Mouse (Mus musculus) lung, embryonic 14.5 days (tissue): ENCODE measurements around the gene Ptpn7. TPM values are rescaled to one million over a fixed set of nuclear protein-coding genes. Genes with fewer than 3 reads are reported as not detected.

ENCODE experiments used
- ATAC-seq: fragments of 200-750 bp; cut with Nextera tagmentation; 2 replicates; pipeline ENCODE4 v1.8.0; 2017; ENCODE audit warnings: mild to moderate bottlenecking, moderate TSS enrichment, moderate library complexity; ENCODE audit not compliant: insufficient read depth
- DNase-seq: peaks from one replicate; pipeline ENCODE4 v3.0.0-alpha.2; 2015
- H3K27ac ChIP-seq: fragments of 300-500 bp; sonication (generic); 2 replicates; pipeline ENCODE4 v1.5.1; 2014; ENCODE audit warnings: low read depth, mild to moderate bottlenecking, moderate library complexity
- H3K27me3 ChIP-seq: fragments of 300-500 bp; sonication (generic); 2 replicates; pipeline ENCODE4 v1.6.1; 2014; ENCODE audit warnings: low read length, control low read depth; ENCODE audit not compliant: insufficient read depth
- H3K36me3 ChIP-seq: fragments of 300-500 bp; sonication (generic); 2 replicates; pipeline ENCODE4 v1.6.1; 2014; ENCODE audit warnings: control low read depth; ENCODE audit not compliant: insufficient read depth
- H3K4me1 ChIP-seq: fragments of 300-500 bp; sonication (generic); 2 replicates; pipeline ENCODE4 v1.6.1; 2014; ENCODE audit warnings: antibody characterized with exemption, control low read depth; ENCODE audit not compliant: insufficient read depth
- H3K4me2 ChIP-seq: fragments of 300-500 bp; sonication (generic); 2 replicates; pipeline ENCODE4 v1.6.1; 2014; ENCODE audit warnings: mild to moderate bottlenecking
- H3K4me3 ChIP-seq: fragments of 300-500 bp; sonication (generic); 2 replicates; pipeline ENCODE4 v1.5.1; 2014; ENCODE audit warnings: low read depth, low read length
- H3K9ac ChIP-seq: fragments of 300-500 bp; sonication (generic); 2 replicates; pipeline ENCODE4 v1.6.1; 2014
- H3K9me3 ChIP-seq: fragments of 300-500 bp; sonication (generic); 2 replicates; pipeline ENCODE4 v1.6.1; 2016; ENCODE audit warnings: low read depth, low read length, control low read depth
- CTCF ChIP-seq: IDR thresholded peaks from 2 replicates; pipeline ENCODE4 v1.5.1; 2016; ENCODE audit warnings: antibody characterized with exemption, low read depth
- WGBS: fragments of 180-500 bp; shearing (Covaris S2); extraction: QIAGEN DNeasy Blood & Tissue Kit; methylation state at CpG from one replicate; pipeline ENCODE4 v1.1.7; 2014; 5-methylcytosine and 5-hydroxymethylcytosine counted together
- polyA plus RNA-seq: library from polyadenylated mRNA; unstranded; fragments of >200 nt; fragmentation: Nextera tagmentation; extraction: Ambion mirVana; gene quantifications from 2 replicates; pipeline ENCODE4 v1.2.1, GENCODE M21; 2014

Gene Ptpn7
- polyA plus RNA-seq, 1 experiment from 2014 or later, result 2.3 TPM

DNA sequence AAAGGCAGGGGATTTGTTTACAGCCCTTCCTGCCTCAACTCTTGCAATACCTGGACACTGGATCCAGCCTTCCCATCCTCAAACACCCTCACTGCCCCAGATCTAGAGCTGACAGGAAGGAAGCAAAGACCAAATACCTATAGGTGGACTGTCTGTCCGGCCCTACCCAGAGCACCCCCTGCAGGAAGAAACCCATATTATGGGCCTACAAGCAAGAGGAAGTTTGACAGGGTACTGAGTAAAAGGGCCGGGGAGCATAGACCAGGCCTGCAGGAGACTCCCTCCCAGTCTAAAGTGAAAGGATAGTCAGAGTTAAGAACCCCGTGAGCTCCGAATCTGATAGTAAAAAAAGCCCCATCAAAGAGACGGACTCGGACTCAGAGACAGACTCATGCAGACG, 37.8 kb upstream of the Ptpn7 start:
- WGBS, result 56% methylated on average over 7 of the region's 7 CpGs
- no peak overlapping the region for H3K27ac ChIP-seq

DNA sequence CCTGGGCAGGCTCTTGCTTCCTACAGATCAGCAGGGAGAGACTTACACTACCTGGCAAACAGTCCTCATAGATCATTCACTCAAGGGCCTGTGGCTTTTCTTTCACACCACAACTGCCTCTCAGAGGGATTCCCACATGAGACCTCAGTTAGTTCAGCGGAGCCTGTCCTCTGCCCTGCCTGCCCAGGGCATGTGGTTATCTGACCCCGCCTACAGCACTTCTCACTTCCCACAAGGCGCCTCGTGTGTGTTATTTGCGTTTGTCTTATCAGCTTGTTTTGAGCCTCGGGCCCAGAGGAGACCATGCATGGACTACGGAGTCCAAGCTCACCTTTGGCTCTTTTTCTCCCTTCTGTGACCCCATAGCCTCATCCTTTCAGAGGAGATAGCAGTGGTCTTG, 37.3 kb upstream of the Ptpn7 start:
- ATAC-seq (no peak), DNase-seq (no peak)
- TF ChIP-seq CTCF, result no peak
- H3K27me3 ChIP-seq, result peaks cover 2% of the 10 kb centered on the region; the same call in 1 of the 2 replicates
- H3K36me3 ChIP-seq, result no peaks in the 10 kb centered on the region
- no peak overlapping the region for H3K27ac ChIP-seq
- H3K4me1 ChIP-seq, result no peaks in the 10 kb centered on the region
- WGBS, result 19% methylated on average over 7 of the region's 7 CpGs
- no peak overlapping the region for H3K4me2 ChIP-seq
- H3K9ac ChIP-seq, result no peak overlapping the region
- H3K9me3 ChIP-seq, result no peaks in the 10 kb centered on the region
- no peak overlapping the region for H3K4me3 ChIP-seq

More for the DNA sequence above, 37.8 kb upstream of the Ptpn7 start:
- H3K36me3 ChIP-seq, result no peaks in the 10 kb centered on the region
- DNase-seq, result no peak
- H3K9me3 ChIP-seq, result no peaks in the 10 kb centered on the region
- no peak overlapping the region for H3K4me2 ChIP-seq
- TF ChIP-seq CTCF, result 0 out of 2 replicates have a peak, but pooled peaks have one; percentile 3
- no peak overlapping the region for H3K4me3 ChIP-seq
- no peaks in the 10 kb centered on the region for H3K27me3 ChIP-seq
- ATAC-seq, result no peak
- no peaks in the 10 kb centered on the region for H3K4me1 ChIP-seq
- no peak overlapping the region for H3K9ac ChIP-seq

DNA sequence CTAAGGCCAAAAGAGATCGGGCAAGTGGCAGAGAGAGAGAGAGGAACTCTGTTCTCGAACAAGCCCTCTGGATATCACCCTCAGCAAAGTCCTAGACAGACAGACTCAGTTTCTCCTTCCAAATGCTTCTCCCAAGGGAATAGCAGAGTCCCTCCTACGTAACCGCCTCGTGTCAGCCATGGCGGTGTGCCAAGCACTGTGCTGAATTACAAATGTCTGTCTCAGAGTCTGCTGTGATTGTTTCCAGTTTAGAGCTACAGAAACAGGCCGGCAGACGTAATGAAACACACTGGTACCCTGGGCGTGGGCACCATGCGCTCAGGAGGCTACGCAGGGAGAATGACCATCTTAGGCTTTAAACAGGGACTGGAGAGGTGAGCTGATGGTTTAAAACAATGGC, 36.2 kb upstream of the Ptpn7 start:
- H3K9me3 ChIP-seq, result no peaks in the 10 kb centered on the region
- DNase-seq (peak; percentile 42), ATAC-seq (no peak)
- H3K4me1 ChIP-seq, result no peaks in the 10 kb centered on the region
- H3K4me3 ChIP-seq, result no peak overlapping the region
- H3K27me3 ChIP-seq, result peaks cover 10% of the 10 kb centered on the region; the same call in 1 of the 2 replicates
- H3K9ac ChIP-seq, result no peak overlapping the region
- no peaks in the 10 kb centered on the region for H3K36me3 ChIP-seq
- H3K27ac ChIP-seq, result no peak overlapping the region
- H3K4me2 ChIP-seq, result no peak overlapping the region
- no peak for TF ChIP-seq CTCF
- 70% methylated on average over 11 of the region's 11 CpGs for WGBS

DNA sequence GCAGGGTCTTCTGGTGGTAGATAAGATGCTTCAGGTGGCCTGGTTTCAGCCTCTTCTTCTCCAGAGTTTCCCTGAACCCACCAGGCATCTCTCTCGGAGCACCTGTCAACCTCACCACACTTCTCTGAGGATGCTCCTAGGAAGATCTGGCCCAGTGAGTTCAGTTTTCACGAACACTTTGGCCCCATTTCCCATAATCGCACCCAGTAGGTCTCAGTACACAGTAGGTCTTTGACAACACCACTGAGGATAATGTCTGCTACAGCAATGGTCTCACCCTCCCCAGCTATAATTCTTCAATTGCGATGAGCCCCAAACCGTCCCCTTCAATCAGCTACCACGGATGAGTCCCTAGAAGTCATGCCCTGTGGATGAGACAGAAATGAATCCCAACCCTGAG, 35.1 kb upstream of the Ptpn7 start:
- Histone ChIP-seq H3K4me1 (no peaks in the 10 kb centered on the region), H3K27me3 (peaks cover 12% of the 10 kb centered on the region; the same call in 1 of the 2 replicates), H3K27ac (no peak overlapping the region), H3K9ac (no peak overlapping the region), H3K9me3 (no peaks in the 10 kb centered on the region), H3K4me3 (no peak overlapping the region), H3K4me2 (no peak overlapping the region), H3K36me3 (no peaks in the 10 kb centered on the region)
- no peak for DNase-seq
- no peak for TF ChIP-seq CTCF
- no peak for ATAC-seq
- 85% methylated on average over 6 of the region's 6 CpGs for WGBS

DNA sequence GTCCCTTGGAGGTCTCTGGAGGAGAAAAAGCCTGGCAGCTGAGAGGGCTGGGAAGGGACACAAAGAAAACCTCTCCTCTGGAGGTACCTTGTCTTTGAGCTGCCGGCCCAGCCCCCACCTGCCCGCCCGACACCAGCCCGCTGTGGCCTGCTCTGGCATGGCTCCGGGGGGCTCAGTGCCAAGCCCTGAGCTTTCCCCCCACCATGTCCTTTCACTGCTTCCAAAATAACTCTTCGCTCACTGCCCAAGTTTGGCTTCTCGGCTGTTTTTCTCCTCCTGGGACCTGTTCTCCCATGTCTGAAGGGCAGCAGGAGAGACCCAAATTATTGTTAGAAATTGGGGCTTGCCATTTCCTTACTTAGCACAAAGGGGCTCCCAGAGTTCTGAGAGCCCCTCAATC, 34.1 kb upstream of the Ptpn7 start:
- DNase-seq (no peak), ATAC-seq (no peak)

DNA sequence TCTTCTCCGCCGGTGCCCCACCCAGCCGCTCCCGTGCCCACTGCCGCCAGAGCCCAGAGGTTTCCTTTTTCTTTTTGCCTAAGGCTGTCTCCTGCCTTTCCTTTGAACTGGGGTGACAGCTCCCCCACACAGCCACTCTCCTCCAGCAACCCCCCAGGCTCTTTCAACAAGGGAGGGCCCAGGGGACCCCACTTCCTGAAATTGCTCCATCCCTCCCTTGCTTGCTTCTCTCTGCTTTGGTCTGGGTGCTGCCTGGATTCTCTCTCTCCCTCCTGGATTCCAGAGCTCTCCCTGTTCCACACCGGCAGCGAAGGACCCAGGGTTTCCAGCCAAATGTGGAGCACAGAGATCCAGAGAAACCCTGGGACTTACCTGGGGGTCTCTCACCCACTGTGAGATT, 32.1 kb upstream of the Ptpn7 start:
- H3K9ac ChIP-seq, result no peak overlapping the region
- H3K27ac ChIP-seq, result no peak overlapping the region; the same call in 1 of the 2 replicates
- DNase-seq (no peak), ATAC-seq (no peak)
- H3K4me2 ChIP-seq, result no peak overlapping the region
- 55% methylated on average over 2 of the region's 7 CpGs for WGBS
- H3K9me3 ChIP-seq, result no peaks in the 10 kb centered on the region
- no peaks in the 10 kb centered on the region for H3K36me3 ChIP-seq
- no peak for TF ChIP-seq CTCF
- no peak overlapping the region for H3K4me3 ChIP-seq
- peaks cover 40% of the 10 kb centered on the region for H3K27me3 ChIP-seq
- no peaks in the 10 kb centered on the region for H3K4me1 ChIP-seq

More for the DNA sequence above, 34.1 kb upstream of the Ptpn7 start:
- Histone ChIP-seq H3K4me3 (no peak overlapping the region), H3K36me3 (no peaks in the 10 kb centered on the region), H3K4me2 (no peak overlapping the region), H3K9me3 (no peaks in the 10 kb centered on the region), H3K9ac (no peak overlapping the region), H3K27me3 (peaks cover 21% of the 10 kb centered on the region), H3K4me1 (no peaks in the 10 kb centered on the region), H3K27ac (no peak overlapping the region)
- TF ChIP-seq CTCF, result no peak
- 79% methylated on average over 7 of the region's 7 CpGs for WGBS

DNA sequence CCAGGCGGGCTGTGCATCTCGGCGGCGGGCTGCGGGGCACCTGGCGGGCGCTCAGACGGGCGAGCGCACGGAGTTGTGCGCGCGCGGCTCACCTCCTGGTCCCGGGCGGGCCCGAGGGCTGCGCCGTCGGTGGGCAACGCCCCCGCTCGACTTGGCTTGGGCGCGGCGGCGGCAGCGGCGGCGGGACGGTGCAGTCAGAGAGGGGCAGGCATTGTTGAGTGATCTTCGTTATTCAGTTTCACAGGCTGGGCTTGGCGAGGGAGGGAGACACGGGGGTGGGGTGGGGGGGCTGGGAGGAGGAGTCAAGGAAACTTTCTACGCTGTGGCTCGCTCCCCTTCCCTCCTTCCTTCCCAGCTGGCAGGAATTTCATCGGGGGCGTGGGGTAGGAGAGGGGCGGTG, 27.4 kb upstream of the Ptpn7 start, which contains the start of gene Lgr6:
TSS of gene Lgr6 (minus strand) at position 153 of the 400 bp plus-strand sequence.
- no peak for TF ChIP-seq CTCF
- Histone ChIP-seq H3K9ac (peak within 1 kb of the TSS; percentile 37), H3K27ac (no peak within 1 kb of the TSS), H3K4me1 (no peaks in the 10 kb centered on the region), H3K27me3 (peaks cover 49% of the 10 kb centered on the region), H3K4me3 (peak within 1 kb of the TSS; percentile 49), H3K4me2 (peak within 1 kb of the TSS; percentile 75), H3K36me3 (no peaks in the 10 kb centered on the region), H3K9me3 (no peaks in the 10 kb centered on the region)
- WGBS, result under 1% methylated on average over 40 of the region's 40 CpGs
- peak; percentile 57 for ATAC-seq
- peak; percentile 60 for DNase-seq
